Mouse (Mus musculus) cerebellum, adult 2 months (tissue): Measurements from ENCODE around the gene Poldip2.

ENCODE experiments used
- CTCF ChIP-seq: fragments of 200-500 bp; IDR thresholded peaks from 2 replicates; pipeline ENCODE4 v1.5.1; 2011; ENCODE audit warnings: low read depth, mild to moderate bottlenecking, control low read depth, low read length, moderate library complexity, borderline replicate concordance; ENCODE audit not compliant: insufficient read depth
- POLR2A ChIP-seq: fragments of 200-500 bp; IDR thresholded peaks from 2 replicates; pipeline ENCODE4 v1.6.1; 2011; ENCODE audit warnings: low read length, control low read depth, borderline replicate concordance; ENCODE audit not compliant: insufficient read depth

DNA sequence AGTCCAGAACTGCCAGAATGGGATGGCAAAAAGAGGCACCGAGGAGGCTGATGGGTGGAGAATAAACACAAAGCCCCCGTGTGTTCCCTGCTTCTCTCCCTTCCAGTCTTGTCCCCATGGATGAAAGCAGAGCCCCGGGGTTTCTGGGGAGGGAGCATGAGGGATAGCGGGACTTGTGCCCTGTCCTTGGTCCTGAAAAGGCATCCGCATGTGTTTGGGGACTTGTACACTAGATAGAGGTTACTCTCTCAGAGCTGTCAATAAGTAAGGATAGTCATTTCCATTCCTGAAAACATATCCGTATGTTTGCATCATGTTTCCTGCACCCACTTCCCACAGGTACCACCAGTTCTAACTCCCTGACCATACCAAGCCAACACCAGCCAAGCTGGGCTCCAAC lies 16.1 kb upstream of the Poldip2 start:
- no peak for TF ChIP-seq CTCF
- no peak for TF ChIP-seq POLR2A
